In genomic region chr1:160351146-160351879, GRCm38 (mm10) we compare ENCODE assay signal across 8 mouse cellular contexts.
A peak's percentile ranks its signal among the peaks of the same experiment; 100 is the strongest.
DNase-seq lines count a peak whose midpoint lies in the region; ATAC-seq and TF ChIP-seq lines count a peak whose summit lies in the region.

No protein-coding gene starts in this region.

- TF ChIP-seq EP300 in ES-Bruce4 (IDR thresholded peaks at IDR 0.05; ENCODE audit: insufficient read depth, low read depth, low read length) = no peak

- no peaks in the 10 kb centered on the region for H3K4me1 ChIP-seq in ES-Bruce4 (ENCODE audit: control insufficient read depth, insufficient read depth, low read length)
- H3K4me1 ChIP-seq in embryonic facial prominence, embryonic 13.5 days = peaks cover 14% of the 10 kb centered on the region

- H3K4me3 ChIP-seq in gastrocnemius, adult 2 months = peak overlapping the region; percentile 64
- H3K4me3 ChIP-seq in ES-Bruce4 (ENCODE audit: low read depth, low read length) = peak overlapping the region; percentile 5; the same call in 1 of the 2 replicates
- peak overlapping the region; percentile 45 for H3K4me3 ChIP-seq in embryonic facial prominence, embryonic 13.5 days
- H3K4me3 ChIP-seq in layer of hippocampus, adult 2 months = peak overlapping the region; percentile 65
- H3K4me3 ChIP-seq in myocyte = no peak overlapping the region

- peak overlapping the region; percentile 75 for H3K4me2 ChIP-seq in embryonic facial prominence, embryonic 13.5 days
- H3K4me2 ChIP-seq in myocyte (ENCODE audit: low read depth) = peak overlapping the region; percentile 53

- no peak for DNase-seq in gastrocnemius, adult 2 months
- no peak for DNase-seq in gastrocnemius, postnatal 25 days
- peak in 1 of 2 experiments; percentile 18 for DNase-seq in layer of hippocampus, adult 2 months (ENCODE audit: low spot score in 2 of 2)
- DNase-seq in thymus, postnatal 0 days (ENCODE audit: low spot score) = no peak
- DNase-seq in kidney, adult 9 months = no peak

- H3K27ac ChIP-seq in gastrocnemius, adult 2 months = no peak overlapping the region
- no peak overlapping the region for H3K27ac ChIP-seq in ES-Bruce4 (ENCODE audit: insufficient read depth, low read length)
- no peak overlapping the region for H3K27ac ChIP-seq in embryonic facial prominence, embryonic 13.5 days
- H3K27ac ChIP-seq in layer of hippocampus, adult 2 months = peak overlapping the region; percentile 98

- H3K9me3 ChIP-seq in ES-Bruce4 (replicated peaks; ENCODE audit: control insufficient read depth, insufficient read depth, low read length, poor library complexity, severe bottlenecking) = no peaks in the 10 kb centered on the region
- H3K9me3 ChIP-seq in embryonic facial prominence, embryonic 13.5 days = no peaks in the 10 kb centered on the region

- intact Hi-C loops in gastrocnemius, adult 2 months (cut with DNase I) = no loop called here

- H3K36me3 ChIP-seq in ES-Bruce4 (ENCODE audit: control insufficient read depth, insufficient read depth, low read length, poor library complexity, severe bottlenecking) (no peaks in the 10 kb centered on the region), myocyte (ENCODE audit: control insufficient read depth, insufficient read depth) (no peaks in the 10 kb centered on the region)
- no peaks in the 10 kb centered on the region for H3K36me3 ChIP-seq in embryonic facial prominence, embryonic 13.5 days

- H3ac ChIP-seq in myocyte (ENCODE audit: control insufficient read depth, insufficient read length) = no peak overlapping the region

- H3K27me3 ChIP-seq in ES-Bruce4 (ENCODE audit: control insufficient read depth, insufficient read depth, low read length, poor library complexity, severe bottlenecking) (no peaks in the 10 kb centered on the region), myocyte (ENCODE audit: control insufficient read depth, insufficient read depth, insufficient read length) (no peaks in the 10 kb centered on the region)
- H3K27me3 ChIP-seq in embryonic facial prominence, embryonic 13.5 days = no peaks in the 10 kb centered on the region

- no peak for TF ChIP-seq CTCF in gastrocnemius, adult 2 months (IDR thresholded peaks at IDR 0.05)
- TF ChIP-seq CTCF in ES-Bruce4 (IDR thresholded peaks at IDR 0.05; ENCODE audit: low read depth, low read length) = no peak
- TF ChIP-seq CTCF in layer of hippocampus, adult 2 months (conservative IDR thresholded peaks at IDR 0.05) = no peak

- H3K9ac ChIP-seq in ES-Bruce4 (ENCODE audit: low read depth, poor library complexity, severe bottlenecking) = no peak overlapping the region
- H3K9ac ChIP-seq in embryonic facial prominence, embryonic 13.5 days = peak overlapping the region; percentile 72

- no peak for TF ChIP-seq POLR2A in ES-Bruce4 (IDR thresholded peaks at IDR 0.05; ENCODE audit: insufficient read depth, low read length)
- no peak for TF ChIP-seq POLR2A in myocyte (IDR thresholded peaks at IDR 0.05; ENCODE audit: insufficient read length, low read depth)

- ATAC-seq in embryonic facial prominence, embryonic 13.5 days (ENCODE audit: insufficient number of reproducible peaks, insufficient read depth, low FRiP score, low TSS enrichment, low read depth) = no peak

- H3K79me2 ChIP-seq in myocyte (ENCODE audit: control insufficient read depth, insufficient read depth) = no peaks in the 10 kb centered on the region

- WGBS in embryonic facial prominence, embryonic 13.5 days = 14% methylated on average over 13 of the region's 13 CpGs

TF ChIP-seq in myocyte, 11 proteins besides CTCF, POLR2A, EP300 and RAD21:
- TF ChIP-seq SRF (IDR thresholded peaks at IDR 0.05; ENCODE audit: control insufficient read depth, insufficient read length, low read depth) = no peak
- no peak for TF ChIP-seq MAX (IDR thresholded peaks at IDR 0.05; ENCODE audit: low read depth)
- no peak for TF ChIP-seq MYOD1 (IDR thresholded peaks at IDR 0.05; ENCODE audit: control insufficient read depth in 1 of 3, insufficient read length in 2 of 3, low read depth in 2 of 3)
- TF ChIP-seq POLR2AphosphoS2 (IDR thresholded peaks at IDR 0.05; ENCODE audit: insufficient read length, low read depth) = no peak
- TF ChIP-seq TCF12 (IDR thresholded peaks at IDR 0.05; ENCODE audit: insufficient read depth, poor library complexity, severe bottlenecking) = no peak
- no peak for TF ChIP-seq E2F4 (IDR thresholded peaks at IDR 0.05; ENCODE audit: insufficient read depth)
